Mouse (Mus musculus) monocyte, adult 2 months (primary cell): ENCODE results near the gene Lalba.
"Not testable (repeated sequence)": the region's sequence is repeated elsewhere in the genome, so short reads cannot be mapped to it uniquely, and the experiment has no call there.

Experiments
- DNase-seq, 2 experiments: peaks; one replicate each; pipeline ENCODE4 v3.0.0; 2022; ENCODE audit warnings: low spot score in 2 of 2, low read depth in 1 of 2

Lalba gene

GRCm38 (mm10) chr15:98492102-98492501 lies 9.6 kb upstream of the Lalba start, which contains the start of gene Olfr279:
TSS of gene Olfr279 (plus strand) at chr15:98492402.
- no peak for DNase-seq

- no peak for DNase-seq
These were observed 8.8 kb upstream of the Lalba start for GRCm38 (mm10) chr15:98491332-98491731.

- DNase-seq: no peak
These were observed 4.0 kb upstream of the Lalba start for GRCm38 (mm10) chr15:98486433-98487021.

- DNase-seq: peak; percentile 16 to 21
These were observed 1.7 kb upstream of the Lalba start for GRCm38 (mm10) chr15:98483907-98484886.

- no peak for DNase-seq
These were observed 2.9 kb downstream of the Lalba start for GRCm38 (mm10) chr15:98479568-98480102.

GRCm38 (mm10) chr15:98476281-98476680 lies 6.2 kb downstream of the Lalba start:
- DNase-seq: no peak

- DNase-seq: peak in 1 of 2 experiments; percentile 27
These were observed 7.1 kb downstream of the Lalba start for GRCm38 (mm10) chr15:98475382-98475781.

- DNase-seq: no peak
These were observed 7.6 kb downstream of the Lalba start for GRCm38 (mm10) chr15:98474958-98475357.

- DNase-seq: no peak
These were observed 11.0 kb downstream of the Lalba start for GRCm38 (mm10) chr15:98471539-98471938.

- DNase-seq: no peak
These were observed 12.9 kb downstream of the Lalba start, which contains the start of gene OR5BS1P for GRCm38 (mm10) chr15:98469596-98469995. TSS of gene OR5BS1P (plus strand) at chr15:98469896.

- no peak for DNase-seq
These were observed 30.2 kb downstream of the Lalba start, which contains the start of gene Olfr281 for GRCm38 (mm10) chr15:98452288-98452687. TSS of gene Olfr281 (plus strand) at chr15:98452588.

- no peak for DNase-seq
These were observed 34.0 kb downstream of the Lalba start for GRCm38 (mm10) chr15:98448521-98448920.

GRCm38 (mm10) chr15:98444561-98444960 lies 38.0 kb downstream of the Lalba start:
- DNase-seq: no peak

GRCm38 (mm10) chr15:98430925-98431324 lies 51.6 kb downstream of the Lalba start, which contains the start of gene Olfr282:
TSS of gene Olfr282 (plus strand) at chr15:98431225.
- DNase-seq: not testable (repeated sequence)
